Mouse (Mus musculus) hindbrain, embryonic 11.5 days (tissue): ENCODE results near the gene Tmem104. TPM values are rescaled to one million over a fixed set of nuclear protein-coding genes. Genes with fewer than 3 reads are reported as not detected.

Source experiments
- ATAC-seq: fragments of 200-750 bp; cut with Nextera tagmentation; 2 replicates; pipeline ENCODE4 v1.8.0; 2017; ENCODE audit warnings: mild to moderate bottlenecking, moderate TSS enrichment, moderate library complexity; ENCODE audit not compliant: low FRiP score
- DNase-seq: peaks from one replicate; pipeline ENCODE4 v3.0.0-alpha.2; 2015; ENCODE audit warnings: low spot score
- H3K27ac ChIP-seq: fragments of 300-500 bp; sonication (generic); 2 replicates; pipeline ENCODE4 v1.5.1; 2014; ENCODE audit warnings: mild to moderate bottlenecking, low read depth, low read length
- H3K27me3 ChIP-seq: fragments of 300-500 bp; sonication (generic); 2 replicates; pipeline ENCODE4 v1.6.1; 2014; ENCODE audit warnings: mild to moderate bottlenecking, low read length, moderate library complexity, mixed read lengths; ENCODE audit not compliant: control insufficient read depth, insufficient read depth
- H3K36me3 ChIP-seq: fragments of 300-500 bp; sonication (generic); 2 replicates; pipeline ENCODE4 v1.6.1; 2014; ENCODE audit warnings: mild to moderate bottlenecking, low read length, moderate library complexity, mixed read lengths; ENCODE audit not compliant: control insufficient read depth, insufficient read depth
- H3K4me1 ChIP-seq: fragments of 300-500 bp; sonication (generic); replicated peaks from 2 replicates; pipeline ENCODE4 v1.6.1; 2014; ENCODE audit warnings: low read length, mixed read lengths; ENCODE audit not compliant: control insufficient read depth, insufficient read depth
- H3K4me2 ChIP-seq: fragments of 300-500 bp; sonication (generic); replicated peaks from 2 replicates; pipeline ENCODE4 v1.6.1; 2014; ENCODE audit warnings: mild to moderate bottlenecking, low read depth, low read length
- H3K4me3 ChIP-seq: fragments of 300-500 bp; sonication (generic); 2 replicates; pipeline ENCODE4 v1.5.1; 2014; ENCODE audit warnings: low read depth, low read length
- H3K9ac ChIP-seq: fragments of 300-500 bp; sonication (generic); 2 replicates; pipeline ENCODE4 v1.6.1; 2014; ENCODE audit warnings: low read depth, low read length
- H3K9me3 ChIP-seq: fragments of 300-500 bp; sonication (generic); 2 replicates; pipeline ENCODE4 v1.6.1; 2016; ENCODE audit warnings: low read length; ENCODE audit not compliant: control insufficient read depth
- WGBS: fragments of 180-500 bp; shearing (Covaris S2); extraction: QIAGEN DNeasy Blood & Tissue Kit; methylation state at CpG from one replicate; pipeline ENCODE4 v1.1.7; 2014; 5-methylcytosine and 5-hydroxymethylcytosine counted together
- polyA plus RNA-seq: library from polyadenylated mRNA; unstranded; fragments of >200 nt; fragmentation: Nextera tagmentation; extraction: Ambion mirVana; gene quantifications from 2 replicates; pipeline ENCODE4 v1.2.1, GENCODE M21; 2014

The Tmem104 gene
- polyA plus RNA-seq, 1 experiment from 2014 or later, result 7.3 TPM

DNA sequence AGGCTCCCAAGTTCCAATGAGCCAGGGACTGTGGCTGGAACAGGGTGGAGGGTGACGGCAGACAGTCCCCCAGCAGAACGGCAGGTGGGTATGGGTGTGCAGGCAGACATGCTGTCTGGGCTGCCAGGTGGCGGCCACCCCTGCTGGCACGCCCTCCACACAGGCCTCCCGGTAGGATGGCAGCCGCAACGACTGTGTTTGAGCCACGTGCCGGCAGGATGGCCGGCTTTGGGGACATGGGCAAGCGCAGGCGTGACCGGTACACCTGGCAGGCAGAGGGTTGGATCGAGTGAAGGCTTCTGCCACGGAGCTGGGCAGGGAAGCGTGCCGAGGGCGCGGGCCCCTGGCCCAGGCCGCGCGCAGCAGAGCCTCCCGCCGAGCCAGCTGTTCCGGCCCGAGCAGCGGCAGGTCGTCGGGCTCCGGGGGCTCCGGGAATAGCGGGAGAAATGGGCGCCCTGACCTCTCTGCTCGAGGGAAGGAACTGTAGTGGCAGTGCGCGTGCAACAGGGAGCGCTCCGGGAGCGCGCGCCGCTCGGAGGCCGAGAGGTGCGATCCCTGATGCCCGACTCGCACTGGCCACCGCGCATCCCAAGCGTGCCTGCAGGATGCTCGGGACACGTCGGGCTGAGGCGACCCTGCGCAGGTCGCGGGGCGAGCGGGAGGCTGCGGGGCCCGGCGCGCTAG is 62.6 kb downstream of the Tmem104 start:
- Histone ChIP-seq H3K4me1 (peaks cover 28% of the 10 kb centered on the region), H3K4me2 (peak overlapping the region; percentile 91), H3K27me3 (peaks cover 37% of the 10 kb centered on the region), H3K9me3 (no peaks in the 10 kb centered on the region), H3K9ac (peak overlapping the region; percentile 37; the same call in 1 of the 2 replicates), H3K36me3 (no peaks in the 10 kb centered on the region), H3K4me3 (peak overlapping the region; percentile 45), H3K27ac (no peak overlapping the region)
- WGBS, result 2% methylated on average over 63 of the region's 63 CpGs
- DNase-seq, result peak; percentile 66
- peak; percentile 41 for ATAC-seq

DNA sequence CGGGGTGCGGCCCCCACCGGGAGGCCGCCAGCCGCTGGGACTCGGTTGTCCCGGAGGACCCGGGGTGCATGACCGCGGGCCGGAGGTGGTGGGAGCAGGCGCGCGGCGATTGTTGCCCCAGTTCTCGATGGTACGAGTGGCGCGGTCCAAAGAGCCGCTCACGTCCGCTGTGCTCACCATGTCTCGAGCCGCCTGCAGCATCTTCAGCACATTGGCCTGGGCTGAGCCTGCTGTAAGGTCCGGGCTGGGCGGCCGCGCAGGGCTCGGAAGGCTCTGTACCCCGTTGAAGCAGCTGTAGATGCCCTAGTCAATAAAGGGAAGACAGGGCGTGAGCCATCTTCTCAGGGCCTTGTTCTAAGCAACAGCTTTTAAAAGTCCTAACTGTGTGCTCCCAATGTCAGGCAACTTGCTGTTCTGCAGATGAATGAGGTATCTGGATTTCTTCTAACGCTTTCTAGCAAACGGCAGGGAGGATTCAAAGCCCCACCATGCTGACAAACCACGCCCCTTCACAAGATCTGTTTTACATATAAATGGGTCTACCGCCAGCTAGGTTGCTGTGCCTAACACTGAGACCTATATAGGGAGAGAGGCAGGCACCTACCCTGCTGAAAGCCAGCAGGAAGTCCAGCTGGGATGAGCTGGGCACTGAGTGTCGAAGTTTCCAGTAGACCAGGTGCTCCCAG is 63.3 kb downstream of the Tmem104 start:
- H3K4me3 ChIP-seq, result peak overlapping the region; percentile 45
- under 1% methylated on average over 36 of the region's 36 CpGs for WGBS
- ATAC-seq (peak; percentile 14; the same call in 1 of the 2 replicates), DNase-seq (no peak)
- H3K27ac ChIP-seq, result no peak overlapping the region
- H3K9ac ChIP-seq, result peak overlapping the region; percentile 37; the same call in 1 of the 2 replicates
- H3K4me2 ChIP-seq, result peak overlapping the region; percentile 91
- peaks cover 25% of the 10 kb centered on the region for H3K4me1 ChIP-seq
- H3K27me3 ChIP-seq, result peaks cover 35% of the 10 kb centered on the region
- no peaks in the 10 kb centered on the region for H3K36me3 ChIP-seq
- no peaks in the 10 kb centered on the region for H3K9me3 ChIP-seq

DNA sequence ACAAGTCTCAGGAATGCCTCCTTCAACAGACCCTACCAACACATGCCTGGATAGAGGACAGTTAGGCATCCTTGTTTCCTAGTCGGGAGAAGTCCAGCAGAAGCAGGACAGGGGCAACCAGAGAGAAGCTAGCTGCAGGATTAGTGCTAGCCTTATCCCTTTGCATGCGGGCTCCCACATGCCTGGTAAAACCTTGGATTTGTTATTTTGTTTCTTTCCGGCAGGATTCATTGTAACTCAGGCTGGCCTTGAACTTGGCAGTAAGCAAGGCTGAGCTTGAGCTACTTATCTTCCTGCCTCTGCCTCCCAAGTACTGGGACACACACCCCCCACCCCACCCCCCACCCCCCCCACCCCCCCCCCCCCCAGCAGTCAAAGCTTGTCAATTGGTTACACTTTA is 64.0 kb downstream of the Tmem104 start:
- H3K9ac ChIP-seq, result no peak overlapping the region
- H3K9me3 ChIP-seq, result no peaks in the 10 kb centered on the region
- DNase-seq, result no peak
- H3K4me3 ChIP-seq, result no peak overlapping the region
- no peaks in the 10 kb centered on the region for H3K36me3 ChIP-seq
- H3K4me1 ChIP-seq, result peaks cover 24% of the 10 kb centered on the region
- H3K27me3 ChIP-seq, result peaks cover 38% of the 10 kb centered on the region
- no peak overlapping the region for H3K4me2 ChIP-seq
- 55% methylated on average over 3 of the region's 3 CpGs for WGBS
- no peak for ATAC-seq
- no peak overlapping the region for H3K27ac ChIP-seq

DNA sequence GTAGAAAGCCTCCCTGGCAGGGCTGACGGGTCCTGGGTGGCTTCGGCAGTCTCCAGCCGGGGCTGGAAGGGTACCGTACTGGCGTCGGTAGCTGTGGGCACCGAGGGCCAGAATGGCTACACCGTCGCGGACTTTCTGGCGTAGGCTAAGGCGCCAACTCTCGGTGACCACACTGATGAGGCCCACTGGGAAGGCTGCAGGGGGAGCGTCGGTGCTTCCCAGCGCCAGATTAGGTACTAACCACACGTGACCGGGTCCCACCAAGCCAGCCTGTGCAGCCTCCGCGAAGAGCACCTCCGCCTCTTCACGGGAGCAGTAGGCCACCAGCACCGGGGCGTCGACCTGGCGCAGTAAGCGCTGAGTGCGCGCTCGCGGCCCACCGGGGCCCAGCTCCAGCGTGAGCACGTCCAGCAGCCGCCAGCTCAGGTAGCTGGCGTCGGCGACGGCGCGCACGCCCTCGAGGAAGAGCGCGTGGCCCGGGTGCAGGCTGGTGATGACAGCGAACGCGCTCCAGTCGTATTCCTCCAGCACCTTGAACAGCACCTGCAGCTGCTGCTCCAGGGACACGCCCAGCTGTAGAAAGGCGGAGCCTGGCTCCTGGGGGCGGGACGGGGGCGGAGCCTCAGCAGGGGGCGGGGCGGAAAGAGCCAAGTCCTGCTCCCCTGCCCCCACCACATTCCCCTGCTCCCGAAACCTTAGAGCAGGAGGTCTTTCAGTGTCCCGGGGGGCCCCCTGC is 70.7 kb downstream of the Tmem104 start:
- DNase-seq (no peak), ATAC-seq (no peak)
- Histone ChIP-seq H3K36me3 (no peaks in the 10 kb centered on the region), H3K9ac (no peak overlapping the region), H3K4me2 (peak overlapping the region; percentile 24; the same call in 1 of the 2 replicates), H3K27me3 (peaks cover 57% of the 10 kb centered on the region), H3K9me3 (no peaks in the 10 kb centered on the region), H3K4me3 (no peak overlapping the region; the same call in 1 of the 2 replicates), H3K4me1 (peaks cover 7% of the 10 kb centered on the region; the same call in 1 of the 2 replicates), H3K27ac (no peak overlapping the region)
- WGBS, result 16% methylated on average over 58 of the region's 59 CpGs

DNA sequence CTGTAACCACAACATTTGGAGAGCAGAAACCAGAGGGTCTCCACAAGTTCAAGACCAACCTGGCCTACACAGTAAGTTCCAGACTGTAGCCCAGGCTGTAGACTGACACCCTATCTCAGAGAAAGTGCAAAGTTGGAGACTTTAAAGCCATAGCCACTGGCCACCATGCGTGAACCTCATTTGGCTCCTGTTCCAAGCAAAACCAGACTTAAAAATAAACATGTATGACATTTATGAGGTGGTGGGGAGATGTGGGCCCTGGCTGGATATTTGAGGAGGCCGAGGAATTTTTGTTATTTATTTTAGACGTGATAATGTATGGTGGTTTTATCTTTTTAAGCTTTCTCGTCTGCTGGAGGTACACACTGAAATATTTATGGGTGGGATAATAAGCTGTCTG is 71.8 kb downstream of the Tmem104 start:
- DNase-seq (no peak), ATAC-seq (no peak)
- H3K4me3 ChIP-seq, result no peak overlapping the region
- H3K4me1 ChIP-seq, result peaks cover 7% of the 10 kb centered on the region; the same call in 1 of the 2 replicates
- H3K9ac ChIP-seq, result no peak overlapping the region
- no peak overlapping the region for H3K4me2 ChIP-seq
- no peaks in the 10 kb centered on the region for H3K36me3 ChIP-seq
- no peak overlapping the region for H3K27ac ChIP-seq
- no peaks in the 10 kb centered on the region for H3K9me3 ChIP-seq
- H3K27me3 ChIP-seq, result peaks cover 65% of the 10 kb centered on the region
- WGBS, result 78% methylated on average over 4 of the region's 4 CpGs

DNA sequence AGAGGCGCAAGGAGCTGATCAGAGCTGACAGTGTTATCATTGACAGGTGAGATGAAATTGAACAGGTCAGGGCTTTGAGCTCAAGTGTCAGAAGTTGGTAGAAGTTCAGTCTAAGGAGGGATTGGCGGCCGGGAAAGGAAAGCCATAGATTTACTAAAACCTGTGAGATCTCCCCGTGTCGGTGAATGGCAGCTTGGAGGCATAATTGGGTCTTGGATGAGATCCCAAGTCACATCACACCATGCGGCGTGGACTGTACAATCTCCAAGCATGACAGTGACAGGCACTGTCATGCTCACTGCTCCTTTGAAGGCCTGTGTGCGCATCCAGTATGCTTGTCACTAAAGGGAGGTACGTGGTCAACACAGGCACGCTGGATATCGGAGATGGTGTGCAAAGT is 75.7 kb downstream of the Tmem104 start:
- Histone ChIP-seq H3K4me1 (peaks cover 18% of the 10 kb centered on the region), H3K36me3 (no peaks in the 10 kb centered on the region), H3K27me3 (peaks cover 86% of the 10 kb centered on the region), H3K27ac (no peak overlapping the region), H3K9me3 (no peaks in the 10 kb centered on the region), H3K9ac (no peak overlapping the region), H3K4me3 (no peak overlapping the region), H3K4me2 (no peak overlapping the region)
- 87% methylated on average over 11 of the region's 11 CpGs for WGBS
- DNase-seq (no peak), ATAC-seq (no peak)

DNA sequence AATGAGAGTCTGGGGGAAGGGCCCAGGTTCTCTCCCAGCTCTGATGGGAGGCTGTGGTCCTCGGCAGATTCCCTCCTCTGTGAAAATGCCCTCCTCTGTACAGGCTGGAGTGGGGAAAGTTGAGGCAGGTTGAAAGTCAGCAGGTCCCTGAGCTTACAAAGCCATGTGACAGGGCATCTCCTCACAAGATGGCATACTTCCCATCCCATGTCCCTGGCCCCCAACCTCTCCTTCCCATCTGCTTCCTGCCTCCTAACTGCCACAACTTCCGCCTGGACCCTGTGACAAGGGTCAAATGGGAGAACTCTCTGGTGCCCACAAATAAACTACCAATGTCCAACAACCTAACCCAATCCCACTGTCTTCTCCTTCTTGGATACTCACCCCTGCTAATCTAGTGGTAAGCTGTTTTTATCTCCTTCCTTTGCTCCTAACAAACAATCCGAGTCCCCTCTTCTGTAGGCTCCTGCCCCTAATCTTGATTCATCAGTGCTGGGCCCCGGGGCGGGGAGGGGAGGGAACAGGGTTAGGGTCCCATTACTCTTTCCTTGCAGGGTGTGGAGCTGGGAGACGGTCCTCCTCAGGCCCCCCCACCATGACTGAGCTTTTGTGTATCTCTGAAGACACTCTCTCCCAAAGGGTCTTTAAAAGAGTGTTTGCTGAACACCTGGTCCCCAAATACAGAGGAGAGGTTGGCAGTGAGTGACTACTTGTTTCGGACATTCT is 77.0 kb downstream of the Tmem104 start:
- Histone ChIP-seq H3K27me3 (peaks cover 82% of the 10 kb centered on the region), H3K36me3 (no peaks in the 10 kb centered on the region), H3K4me1 (peaks cover 13% of the 10 kb centered on the region), H3K9ac (no peak overlapping the region), H3K9me3 (no peaks in the 10 kb centered on the region), H3K4me3 (no peak overlapping the region), H3K4me2 (no peak overlapping the region), H3K27ac (no peak overlapping the region)
- 68% methylated on average over 7 of the region's 7 CpGs for WGBS
- ATAC-seq (no peak), DNase-seq (no peak)
